Mouse (Mus musculus) myocyte (in vitro differentiated cells): ENCODE measurements at regions not wholly inside any gene's neighbourhood (a gene's known extent, or its start where the extent isn't known, plus 50 kb on each side); places are given as distances from the start of the nearest gene placed in this dataset.
A peak's percentile ranks its signal among the peaks of the same experiment; 100 is the strongest.

Experiments used
- H3K27me3 ChIP-seq: one replicate; pipeline ENCODE4 v1.6.1; 2011; ENCODE audit not compliant: control insufficient read depth, insufficient read depth, insufficient read length
- H3K36me3 ChIP-seq: one replicate; pipeline ENCODE4 v1.6.1; 2011; ENCODE audit not compliant: control insufficient read depth, insufficient read depth
- H3K4me2 ChIP-seq: one replicate; pipeline ENCODE4 v1.6.1; 2011; ENCODE audit warnings: low read depth, control low read depth
- H3K4me3 ChIP-seq: one replicate; pipeline ENCODE4 v1.5.1; 2011; ENCODE audit warnings: mild to moderate bottlenecking, control low read depth, moderate library complexity
- H3K79me2 ChIP-seq: one replicate; pipeline ENCODE4 v1.6.1; 2011; ENCODE audit not compliant: control insufficient read depth, insufficient read depth
- H3ac ChIP-seq: one replicate; pipeline ENCODE4 v1.6.1; 2011; ENCODE audit not compliant: control insufficient read depth, insufficient read length
- CEBPB ChIP-seq: IDR thresholded peaks from 2 replicates; pipeline ENCODE4 v1.6.1; 2011; ENCODE audit warnings: mild to moderate bottlenecking, moderate library complexity; ENCODE audit not compliant: poor library complexity, insufficient read depth, severe bottlenecking
- E2F4 ChIP-seq: IDR thresholded peaks from one replicate; pipeline ENCODE4 v1.6.1; 2011; ENCODE audit warnings: mild to moderate bottlenecking, control low read depth, moderate library complexity; ENCODE audit not compliant: insufficient read depth
- MAX ChIP-seq: IDR thresholded peaks from one replicate; pipeline ENCODE4 v1.6.1; 2011; ENCODE audit warnings: low read depth, mild to moderate bottlenecking, control low read depth
- MYOD1 ChIP-seq, 3 experiments: IDR thresholded peaks; one replicate each; pipeline ENCODE4 v1.6.1; 2011; ENCODE audit warnings: control low read depth in 2 of 3, low read depth in 2 of 3, mild to moderate bottlenecking in 2 of 3, moderate library complexity in 1 of 3; ENCODE audit not compliant: insufficient read length in 2 of 3, control insufficient read depth in 1 of 3
- MYOG ChIP-seq, 3 experiments: IDR thresholded peaks; one replicate each; pipeline ENCODE4 v1.6.1; 2011; ENCODE audit warnings: control low read depth in 2 of 3, low read depth in 2 of 3, mild to moderate bottlenecking in 2 of 3; ENCODE audit not compliant: insufficient read length in 2 of 3, control insufficient read depth in 1 of 3, insufficient read depth in 1 of 3
- POLR2A ChIP-seq: IDR thresholded peaks from one replicate; pipeline ENCODE4 v1.6.1; 2011; ENCODE audit warnings: low read depth, mild to moderate bottlenecking, control low read depth, moderate library complexity; ENCODE audit not compliant: insufficient read length
- POLR2AphosphoS2 ChIP-seq: IDR thresholded peaks from one replicate; pipeline ENCODE4 v1.6.1; 2011; ENCODE audit warnings: low read depth, control low read depth; ENCODE audit not compliant: insufficient read length
- REST ChIP-seq: IDR thresholded peaks from one replicate; pipeline ENCODE4 v1.6.1; 2011; ENCODE audit warnings: mild to moderate bottlenecking, control low read depth, moderate library complexity; ENCODE audit not compliant: insufficient read depth, insufficient read length
- SRF ChIP-seq: IDR thresholded peaks from one replicate; pipeline ENCODE4 v1.6.1; 2011; ENCODE audit warnings: low read depth; ENCODE audit not compliant: control insufficient read depth, insufficient read length
- TCF12 ChIP-seq: IDR thresholded peaks from one replicate; pipeline ENCODE4 v1.6.1; 2011; ENCODE audit warnings: mild to moderate bottlenecking, control low read depth; ENCODE audit not compliant: poor library complexity, insufficient read depth, severe bottlenecking
- TCF3 ChIP-seq: IDR thresholded peaks from one replicate; pipeline ENCODE4 v1.6.1; 2011; ENCODE audit warnings: low read depth, control low read depth; ENCODE audit not compliant: insufficient read length
- USF1 ChIP-seq: IDR thresholded peaks from one replicate; pipeline ENCODE4 v1.6.1; 2011; ENCODE audit warnings: low read depth, mild to moderate bottlenecking, control low read depth, moderate library complexity

GRCm38 (mm10) chr13:37510511-37510910 lies 165.5 kb downstream of the Ly86 start:
- H3K4me3 ChIP-seq: no peak overlapping the region
- H3K27me3 ChIP-seq: no peaks in the 10 kb centered on the region
- H3K4me2 ChIP-seq: no peak overlapping the region
- TF ChIP-seq USF1: no peak
- no peak for TF ChIP-seq MYOG (IDR thresholded peaks at IDR 0.05; ENCODE audit: control insufficient read depth in 1 of 3, insufficient read depth in 1 of 3, insufficient read length in 2 of 3, low read depth in 2 of 3)
- TF ChIP-seq CEBPB: no peak
- TF ChIP-seq REST: no peak
- no peak for TF ChIP-seq POLR2AphosphoS2
- no peak for TF ChIP-seq MYOD1 (IDR thresholded peaks at IDR 0.05; ENCODE audit: control insufficient read depth in 1 of 3, insufficient read length in 2 of 3, low read depth in 2 of 3)
- no peak for TF ChIP-seq TCF12
- no peak for TF ChIP-seq MAX
- no peak for TF ChIP-seq SRF
- TF ChIP-seq TCF3: no peak
- no peak for TF ChIP-seq E2F4
- no peak for TF ChIP-seq POLR2A
- no peaks in the 10 kb centered on the region for H3K79me2 ChIP-seq
- no peaks in the 10 kb centered on the region for H3K36me3 ChIP-seq
- no peak overlapping the region for H3ac ChIP-seq

GRCm38 (mm10) chr13:37511006-37511405 lies 166.0 kb downstream of the Ly86 start:
- TF ChIP-seq TCF12 (no peak), CEBPB (no peak), MYOD1 (IDR thresholded peaks at IDR 0.05; ENCODE audit: control insufficient read depth in 1 of 3, insufficient read length in 2 of 3, low read depth in 2 of 3) (no peak), E2F4 (no peak), SRF (no peak)
- no peak overlapping the region for H3K4me2 ChIP-seq

GRCm38 (mm10) chr13:37511406-37511805 lies 166.4 kb downstream of the Ly86 start:
- Histone ChIP-seq H3K27me3 (no peaks in the 10 kb centered on the region), H3ac (no peak overlapping the region), H3K36me3 (no peaks in the 10 kb centered on the region), H3K4me2 (no peak overlapping the region), H3K79me2 (no peaks in the 10 kb centered on the region), H3K4me3 (no peak overlapping the region)
- TF ChIP-seq SRF (no peak), MYOD1 (IDR thresholded peaks at IDR 0.05; ENCODE audit: control insufficient read depth in 1 of 3, insufficient read length in 2 of 3, low read depth in 2 of 3) (no peak), TCF3 (no peak), POLR2AphosphoS2 (no peak), CEBPB (no peak), MYOG (IDR thresholded peaks at IDR 0.05; ENCODE audit: control insufficient read depth in 1 of 3, insufficient read depth in 1 of 3, insufficient read length in 2 of 3, low read depth in 2 of 3) (no peak), MAX (no peak)

More at GRCm38 (mm10) chr13:37511006-37511405, 166.0 kb downstream of the Ly86 start:
- no peaks in the 10 kb centered on the region for H3K36me3 ChIP-seq
- no peaks in the 10 kb centered on the region for H3K27me3 ChIP-seq
- no peaks in the 10 kb centered on the region for H3K79me2 ChIP-seq
- H3K4me3 ChIP-seq: no peak overlapping the region
- no peak overlapping the region for H3ac ChIP-seq

- TF ChIP-seq MYOD1 (IDR thresholded peaks at IDR 0.05; ENCODE audit: control insufficient read depth in 1 of 3, insufficient read length in 2 of 3, low read depth in 2 of 3): no peak
- Histone ChIP-seq H3ac (no peak overlapping the region), H3K4me2 (peak overlapping the region; percentile 12), H3K36me3 (no peaks in the 10 kb centered on the region), H3K4me3 (no peak overlapping the region), H3K27me3 (no peaks in the 10 kb centered on the region), H3K79me2 (no peaks in the 10 kb centered on the region)
Measured at GRCm38 (mm10) chr13:37512781-37513180, 167.8 kb downstream of the Ly86 start.

GRCm38 (mm10) chr13:37513206-37513904 lies 168.3 kb downstream of the Ly86 start:
- H3K4me3 ChIP-seq: no peak overlapping the region
- H3K27me3 ChIP-seq: no peaks in the 10 kb centered on the region
- no peaks in the 10 kb centered on the region for H3K36me3 ChIP-seq
- peak overlapping the region; percentile 12 for H3K4me2 ChIP-seq
- no peaks in the 10 kb centered on the region for H3K79me2 ChIP-seq
- TF ChIP-seq MAX: no peak
- TF ChIP-seq TCF3: no peak
- no peak for TF ChIP-seq TCF12
- no peak for TF ChIP-seq REST
- TF ChIP-seq MYOG (IDR thresholded peaks at IDR 0.05; ENCODE audit: control insufficient read depth in 1 of 3, insufficient read depth in 1 of 3, insufficient read length in 2 of 3, low read depth in 2 of 3): no peak
- no peak for TF ChIP-seq MYOD1 (IDR thresholded peaks at IDR 0.05; ENCODE audit: control insufficient read depth in 1 of 3, insufficient read length in 2 of 3, low read depth in 2 of 3)
- no peak for TF ChIP-seq CEBPB
- no peak overlapping the region for H3ac ChIP-seq
